Comparison of ENCODE assay signal across 10 mouse cellular contexts in the genomic region with DNA sequence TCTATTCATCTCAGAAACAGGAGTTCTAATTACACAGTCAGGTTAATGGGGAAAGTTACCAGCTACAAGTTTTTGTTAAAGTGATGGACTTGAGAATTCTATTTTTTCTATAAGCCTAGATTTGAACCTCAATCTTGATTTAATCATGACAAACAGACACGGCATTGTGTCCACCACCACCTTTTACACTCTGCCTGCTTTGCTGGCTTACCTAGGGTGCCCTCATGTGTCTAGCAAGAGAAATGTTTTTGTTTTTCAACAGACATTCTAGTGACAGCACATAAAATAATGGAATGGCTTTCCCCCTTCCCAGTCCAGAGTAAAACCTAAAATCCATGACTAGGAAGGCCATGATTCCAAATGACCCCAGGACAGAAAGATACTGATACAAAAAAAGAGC. TPM values are rescaled to one million over a fixed set of nuclear protein-coding genes. Genes with fewer than 3 reads are reported as not detected.
DNase-seq lines count a peak whose midpoint lies in the region; ATAC-seq and TF ChIP-seq lines count a peak whose summit lies in the region.
"Had no signal": no experiment of that assay in that cellular context is flagged by ENCODE, and none has a peak within 500 bp of the region (broad histone marks: within the 10 kb centered on the region; RNA-seq: fewer than 3 reads in every experiment).

No protein-coding gene starts in this region.

- H3K4me2 ChIP-seq in forebrain, embryonic 16.5 days (ENCODE audit: low read length) = no peak overlapping the region
- H3K4me2 ChIP-seq in limb, embryonic 11.5 days (ENCODE audit: low read depth, severe bottlenecking) = no peak overlapping the region
- H3K4me2 ChIP-seq: stomach, embryonic 15.5 days had no signal

- no peak overlapping the region for H3K27ac ChIP-seq in forebrain, embryonic 16.5 days (ENCODE audit: low read length)
- H3K27ac ChIP-seq in forebrain, embryonic 10.5 days = no peak overlapping the region
- H3K27ac ChIP-seq in limb, embryonic 11.5 days (replicated peaks; ENCODE audit: low read depth, low read length) = no peak overlapping the region
- H3K27ac ChIP-seq in limb, embryonic 10.5 days = no peak overlapping the region
- H3K27ac ChIP-seq: stomach, embryonic 15.5 days had no signal

- H3K4me3 ChIP-seq in forebrain, embryonic 16.5 days (replicated peaks; ENCODE audit: low read length) = no peak overlapping the region
- no peak overlapping the region for H3K4me3 ChIP-seq in forebrain, embryonic 10.5 days
- no peak overlapping the region for H3K4me3 ChIP-seq in limb, embryonic 11.5 days (ENCODE audit: low read depth, low read length)
- H3K4me3 ChIP-seq in limb, embryonic 10.5 days = no peak overlapping the region
- H3K4me3 ChIP-seq: myocyte; stomach, embryonic 15.5 days had no signal

- POLR2A ChIA-PET in Patski (lab: Charles Lee) = interaction anchor here (0.6 to 1.3 kb wide), 4 partner anchors 16 to 517 kb away, joined by 3 to 6 read pairs (median 4); no protein-coding TSS in a partner anchor

- intact Hi-C loops in left cerebral cortex, postnatal 10 days (cut with DNase I) = loop anchor here (2.0 kb wide), 1 partner anchor 520 kb away; no protein-coding TSS in a partner anchor

- DNase-seq in forebrain, embryonic 10.5 days (ENCODE audit: extremely low spot score, low spot score) = no peak
- peak; percentile 38 for DNase-seq in limb, embryonic 11.5 days (ENCODE audit: low spot score)
- no peak for DNase-seq in limb, embryonic 10.5 days (ENCODE audit: low spot score)
- no peak for DNase-seq in Patski (ENCODE audit: low read depth, low spot score)
- DNase-seq in lung, postnatal 14 days = peak; percentile 17
- DNase-seq in left cerebral cortex, postnatal 10 days (ENCODE audit: extremely low spot score in 1 of 2, low spot score in 2 of 2) = no peak

- CTCF ChIA-PET in Patski (lab: Charles Lee) = interaction anchor here (0.7 to 3.4 kb wide), 16 partner anchors 9 to 540 kb away, joined by 3 to 28 read pairs (median 3); no protein-coding TSS in a partner anchor

- WGBS in forebrain, embryonic 16.5 days = 9% methylated on average over 1 of the region's 1 CpGs
- WGBS in forebrain, embryonic 10.5 days = 18% methylated on average over 1 of the region's 1 CpGs
- WGBS in limb, embryonic 11.5 days = 16% methylated on average over 1 of the region's 1 CpGs
- WGBS in limb, embryonic 10.5 days = 27% methylated on average over 1 of the region's 1 CpGs

- H3K4me1 ChIP-seq in forebrain, embryonic 16.5 days (replicated peaks; ENCODE audit: control insufficient read depth, insufficient read depth, low read length) = no peaks in the 10 kb centered on the region; the same call in 1 of the 2 replicates
- H3K4me1 ChIP-seq in forebrain, embryonic 10.5 days = peaks cover 35% of the 10 kb centered on the region
- H3K4me1 ChIP-seq in limb, embryonic 11.5 days (ENCODE audit: control insufficient read depth, insufficient read depth, low read length) = no peaks in the 10 kb centered on the region
- H3K4me1 ChIP-seq in limb, embryonic 10.5 days = no peaks in the 10 kb centered on the region

- H3K36me3 ChIP-seq in forebrain, embryonic 16.5 days (ENCODE audit: control insufficient read depth, insufficient read depth) = no peaks in the 10 kb centered on the region
- peaks cover 18% of the 10 kb centered on the region; the same call in 1 of the 2 replicates for H3K36me3 ChIP-seq in forebrain, embryonic 10.5 days (replicated peaks)
- H3K36me3 ChIP-seq in limb, embryonic 11.5 days (ENCODE audit: control insufficient read depth, insufficient read depth, low read length) = no peaks in the 10 kb centered on the region
- H3K36me3 ChIP-seq in limb, embryonic 10.5 days = 0 out of 2 replicates have a peak, but pooled peaks cover 7% of the 10 kb centered on the region
- H3K36me3 ChIP-seq: stomach, embryonic 15.5 days had no signal

- H3K9ac ChIP-seq in forebrain, embryonic 16.5 days (replicated peaks; ENCODE audit: low read depth, low read length) = no peak overlapping the region
- H3K9ac ChIP-seq in limb, embryonic 11.5 days (ENCODE audit: low read length) = no peak overlapping the region
- H3K9ac ChIP-seq: stomach, embryonic 15.5 days had no signal

- peak; percentile 75 for TF ChIP-seq CTCF in Patski (IDR thresholded peaks at IDR 0.05)

- in situ Hi-C loops in Patski (cut with MboI; ENCODE audit: low pct_unique_long_range_greater_than_20kb) = loop anchor here (5.0 kb wide), 1 partner anchor 193 kb away; no protein-coding TSS in a partner anchor

- no peaks in the 10 kb centered on the region for H3K9me3 ChIP-seq in forebrain, embryonic 16.5 days (ENCODE audit: control insufficient read depth, low read length)
- H3K9me3 ChIP-seq in forebrain, embryonic 10.5 days = no peaks in the 10 kb centered on the region
- H3K9me3 ChIP-seq in limb, embryonic 11.5 days (ENCODE audit: control insufficient read depth, low read length) = no peaks in the 10 kb centered on the region
- no peaks in the 10 kb centered on the region for H3K9me3 ChIP-seq in limb, embryonic 10.5 days (replicated peaks)
- H3K9me3 ChIP-seq: stomach, embryonic 15.5 days had no signal

- ATAC-seq in forebrain, embryonic 16.5 days = peak; percentile 44; the same call in 1 of the 2 replicates
- no peak for ATAC-seq in limb, embryonic 11.5 days (ENCODE audit: insufficient number of reproducible peaks, low FRiP score, low TSS enrichment, low read depth)
- no peak for ATAC-seq in Patski
- no peak for ATAC-seq in erythroid progenitor cell, adult 5-6 weeks (replicated peaks; ENCODE audit: low FRiP score, poor library complexity, severe bottlenecking)

- H3K27me3 ChIP-seq in forebrain, embryonic 16.5 days (replicated peaks; ENCODE audit: control insufficient read depth, insufficient read depth, low read length) = no peaks in the 10 kb centered on the region
- H3K27me3 ChIP-seq in forebrain, embryonic 10.5 days (ENCODE audit: poor library complexity, severe bottlenecking) = no peaks in the 10 kb centered on the region
- no peaks in the 10 kb centered on the region for H3K27me3 ChIP-seq in limb, embryonic 11.5 days (ENCODE audit: control insufficient read depth, insufficient read depth, low read length)
- H3K27me3 ChIP-seq in limb, embryonic 10.5 days (ENCODE audit: low read depth, poor library complexity, severe bottlenecking) = no peaks in the 10 kb centered on the region
- no peaks in the 10 kb centered on the region for H3K27me3 ChIP-seq in Patski
- H3K27me3 ChIP-seq: stomach, embryonic 15.5 days had no signal

RNA-seq across cellular contexts. Expression of a gene that starts 46.6 kb away (rescaled TPM):
- 7.8 and 9.4 TPM in 2 replicates for polyA plus RNA-seq in forebrain, embryonic 16.5 days (2015; fragmentation: Nextera tagmentation; extraction: Ambion mirVana)
- polyA plus RNA-seq in forebrain, embryonic 10.5 days (2016; fragmentation: Nextera tagmentation; extraction: Ambion mirVana) = 23.9 and 24.3 TPM in 2 replicates
- 28.6 and 28.8 TPM in 2 replicates for polyA plus RNA-seq in limb, embryonic 11.5 days (2014; fragmentation: Nextera tagmentation; extraction: Ambion mirVana)
- polyA plus RNA-seq in limb, embryonic 10.5 days (2016; fragmentation: Nextera tagmentation; extraction: Ambion mirVana) = 18.3 and 21.2 TPM in 2 replicates
- 12.0 TPM for polyA plus RNA-seq in Patski (2021)
- total RNA-seq in erythroid progenitor cell, adult 5-6 weeks (2015; ENCODE audit: low replicate concordance) = 72.1 and 89.7 TPM in 2 replicates
- total RNA-seq in erythroid progenitor cell, adult 5-6 weeks (2017; ENCODE audit: low replicate concordance) = 94.0 and 109 TPM in 2 replicates
- total RNA-seq in left cerebral cortex, postnatal 10 days (2021) = 1 to 10 TPM; 1.3 TPM

Comparison
In these comparisons a context has a peak if more than half of its experiments do, and no peak if none do; other contexts are left out.
1. DNase-seq: peak in limb, embryonic 11.5 days (single experiment) and lung, postnatal 14 days (single experiment); none in forebrain, embryonic 10.5 days (single experiment), limb, embryonic 10.5 days (single experiment), Patski (single experiment) and left cerebral cortex, postnatal 10 days (0 of 2).